Mouse (Mus musculus): ENCODE measurements at regions not wholly inside any gene's neighbourhood (a gene's known extent, or its start where the extent isn't known, plus 50 kb on each side); places are given as distances from the start of the nearest gene placed in this dataset.

- Histone ChIP-seq H3K4me3 (ENCODE audit: low read depth, low read length) (no peak overlapping the region), H3K4me2 (ENCODE audit: low read depth, low read length, poor library complexity, severe bottlenecking) (no peak overlapping the region), H3K4me1 (ENCODE audit: insufficient read depth, low read length) (no peaks in the 10 kb centered on the region), H3K27ac (ENCODE audit: low read depth, low read length) (no peak overlapping the region), H3K9ac (replicated peaks; ENCODE audit: low read length, poor library complexity, severe bottlenecking) (no peak overlapping the region), H3K36me3 (ENCODE audit: insufficient read depth, low read length) (no peaks in the 10 kb centered on the region), H3K27me3 (ENCODE audit: insufficient read depth, low read length) (no peaks in the 10 kb centered on the region), H3K9me3 (ENCODE audit: low read length) (no peaks in the 10 kb centered on the region)
- no peak for TF ChIP-seq CTCF (IDR thresholded peaks at IDR 0.05)
- DNase-seq (ENCODE audit: low spot score) (no peak), ATAC-seq (ENCODE audit: low FRiP score) (no peak)
- WGBS = 90% methylated on average over 6 of the region's 6 CpGs
Observed at GRCm38 (mm10) chr8:46391678-46392077, 79.2 kb upstream of the Acsl1 start.

GRCm38 (mm10) chr8:46393296-46393695 is 77.5 kb upstream of the Acsl1 start:
- DNase-seq (ENCODE audit: low spot score) (no peak), ATAC-seq (ENCODE audit: low FRiP score) (no peak)
- H3K27ac ChIP-seq (ENCODE audit: low read depth, low read length) = no peak overlapping the region
- H3K9ac ChIP-seq (replicated peaks; ENCODE audit: low read length, poor library complexity, severe bottlenecking) = no peak overlapping the region
- no peak overlapping the region for H3K4me2 ChIP-seq (ENCODE audit: low read depth, low read length, poor library complexity, severe bottlenecking)
- TF ChIP-seq CTCF (IDR thresholded peaks at IDR 0.05) = no peak
- no peaks in the 10 kb centered on the region for H3K27me3 ChIP-seq (ENCODE audit: insufficient read depth, low read length)
- H3K4me1 ChIP-seq (ENCODE audit: insufficient read depth, low read length) = no peaks in the 10 kb centered on the region
- H3K4me3 ChIP-seq (ENCODE audit: low read depth, low read length) = no peak overlapping the region
- WGBS = 82% methylated on average over 5 of the region's 5 CpGs
- no peaks in the 10 kb centered on the region for H3K36me3 ChIP-seq (ENCODE audit: insufficient read depth, low read length)
- H3K9me3 ChIP-seq (ENCODE audit: low read length) = no peaks in the 10 kb centered on the region

GRCm38 (mm10) chr8:46394750-46395149 is 76.1 kb upstream of the Acsl1 start:
- 71% methylated on average over 5 of the region's 5 CpGs for WGBS
- H3K4me3 ChIP-seq (ENCODE audit: low read depth, low read length) = no peak overlapping the region
- H3K9ac ChIP-seq (replicated peaks; ENCODE audit: low read length, poor library complexity, severe bottlenecking) = no peak overlapping the region
- DNase-seq (ENCODE audit: low spot score) (peak; percentile 8), ATAC-seq (ENCODE audit: low FRiP score) (no peak)
- TF ChIP-seq CTCF (IDR thresholded peaks at IDR 0.05) = no peak
- no peaks in the 10 kb centered on the region for H3K4me1 ChIP-seq (ENCODE audit: insufficient read depth, low read length)
- no peaks in the 10 kb centered on the region for H3K27me3 ChIP-seq (ENCODE audit: insufficient read depth, low read length)
- no peak overlapping the region for H3K27ac ChIP-seq (ENCODE audit: low read depth, low read length)
- H3K36me3 ChIP-seq (ENCODE audit: insufficient read depth, low read length) = no peaks in the 10 kb centered on the region
- H3K4me2 ChIP-seq (ENCODE audit: low read depth, low read length, poor library complexity, severe bottlenecking) = no peak overlapping the region
- H3K9me3 ChIP-seq (ENCODE audit: low read length) = no peaks in the 10 kb centered on the region

GRCm38 (mm10) chr8:46395348-46395747 is 75.5 kb upstream of the Acsl1 start:
- Histone ChIP-seq H3K27ac (ENCODE audit: low read depth, low read length) (no peak overlapping the region), H3K36me3 (ENCODE audit: insufficient read depth, low read length) (no peaks in the 10 kb centered on the region), H3K4me1 (ENCODE audit: insufficient read depth, low read length) (no peaks in the 10 kb centered on the region), H3K9me3 (ENCODE audit: low read length) (no peaks in the 10 kb centered on the region), H3K27me3 (ENCODE audit: insufficient read depth, low read length) (no peaks in the 10 kb centered on the region), H3K4me3 (ENCODE audit: low read depth, low read length) (no peak overlapping the region), H3K9ac (replicated peaks; ENCODE audit: low read length, poor library complexity, severe bottlenecking) (no peak overlapping the region), H3K4me2 (ENCODE audit: low read depth, low read length, poor library complexity, severe bottlenecking) (no peak overlapping the region)
- no peak for DNase-seq (ENCODE audit: low spot score)
- no peak for TF ChIP-seq CTCF (IDR thresholded peaks at IDR 0.05)
- no peak for ATAC-seq (ENCODE audit: low FRiP score)
- WGBS = 79% methylated on average over 1 of the region's 1 CpGs

GRCm38 (mm10) chr8:46397081-46397480 is 73.8 kb upstream of the Acsl1 start:
- no peak for ATAC-seq (ENCODE audit: low FRiP score)

GRCm38 (mm10) chr8:46397777-46398176 is 73.1 kb upstream of the Acsl1 start:
- Histone ChIP-seq H3K36me3 (ENCODE audit: insufficient read depth, low read length) (no peaks in the 10 kb centered on the region), H3K4me1 (ENCODE audit: insufficient read depth, low read length) (no peaks in the 10 kb centered on the region), H3K27me3 (ENCODE audit: insufficient read depth, low read length) (no peaks in the 10 kb centered on the region), H3K27ac (ENCODE audit: low read depth, low read length) (no peak overlapping the region), H3K9ac (replicated peaks; ENCODE audit: low read length, poor library complexity, severe bottlenecking) (no peak overlapping the region), H3K4me3 (ENCODE audit: low read depth, low read length) (no peak overlapping the region), H3K9me3 (ENCODE audit: low read length) (no peaks in the 10 kb centered on the region), H3K4me2 (ENCODE audit: low read depth, low read length, poor library complexity, severe bottlenecking) (no peak overlapping the region)
- no peak for TF ChIP-seq CTCF (IDR thresholded peaks at IDR 0.05)
- DNase-seq (ENCODE audit: low spot score) = no peak
- WGBS = 64% methylated on average over 8 of the region's 8 CpGs
- ATAC-seq (ENCODE audit: low FRiP score) = no peak

More at GRCm38 (mm10) chr8:46397081-46397480, 73.8 kb upstream of the Acsl1 start:
- H3K4me3 ChIP-seq (ENCODE audit: low read depth, low read length) = no peak overlapping the region
- H3K27me3 ChIP-seq (ENCODE audit: insufficient read depth, low read length) = no peaks in the 10 kb centered on the region
- H3K36me3 ChIP-seq (ENCODE audit: insufficient read depth, low read length) = no peaks in the 10 kb centered on the region
- no peak overlapping the region for H3K4me2 ChIP-seq (ENCODE audit: low read depth, low read length, poor library complexity, severe bottlenecking)
- DNase-seq (ENCODE audit: low spot score) = no peak
- H3K4me1 ChIP-seq (ENCODE audit: insufficient read depth, low read length) = no peaks in the 10 kb centered on the region
- no peaks in the 10 kb centered on the region for H3K9me3 ChIP-seq (ENCODE audit: low read length)
- H3K27ac ChIP-seq (ENCODE audit: low read depth, low read length) = no peak overlapping the region
- 74% methylated on average over 2 of the region's 2 CpGs for WGBS
- TF ChIP-seq CTCF (IDR thresholded peaks at IDR 0.05) = no peak
- no peak overlapping the region for H3K9ac ChIP-seq (replicated peaks; ENCODE audit: low read length, poor library complexity, severe bottlenecking)
